Mouse (Mus musculus): ENCODE measurements at regions not wholly inside any gene's neighbourhood (a gene's known extent, or its start where the extent isn't known, plus 50 kb on each side); places are given as distances from the start of the nearest gene placed in this dataset.

DNA sequence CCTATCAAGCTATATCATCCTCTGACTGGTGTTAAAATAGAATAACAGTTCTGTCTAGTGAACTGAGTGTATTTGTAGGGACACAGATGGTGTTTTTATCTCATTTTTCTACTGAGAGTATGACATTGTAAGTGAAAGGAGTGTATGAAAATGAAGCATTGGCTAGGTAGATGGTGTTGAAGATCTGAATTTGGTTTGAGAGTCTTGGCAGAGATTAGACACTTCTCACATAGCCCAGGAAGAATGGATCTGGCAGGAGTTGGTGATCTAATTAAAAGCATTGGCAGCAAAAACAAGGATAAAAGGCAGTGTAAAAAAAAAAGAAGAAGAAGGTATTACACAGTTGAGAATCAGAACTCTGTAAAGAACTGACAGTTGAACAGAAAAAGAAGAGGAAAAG is 900.4 kb upstream of the Pabpc4l start:
- DNase-seq = no peak

DNA sequence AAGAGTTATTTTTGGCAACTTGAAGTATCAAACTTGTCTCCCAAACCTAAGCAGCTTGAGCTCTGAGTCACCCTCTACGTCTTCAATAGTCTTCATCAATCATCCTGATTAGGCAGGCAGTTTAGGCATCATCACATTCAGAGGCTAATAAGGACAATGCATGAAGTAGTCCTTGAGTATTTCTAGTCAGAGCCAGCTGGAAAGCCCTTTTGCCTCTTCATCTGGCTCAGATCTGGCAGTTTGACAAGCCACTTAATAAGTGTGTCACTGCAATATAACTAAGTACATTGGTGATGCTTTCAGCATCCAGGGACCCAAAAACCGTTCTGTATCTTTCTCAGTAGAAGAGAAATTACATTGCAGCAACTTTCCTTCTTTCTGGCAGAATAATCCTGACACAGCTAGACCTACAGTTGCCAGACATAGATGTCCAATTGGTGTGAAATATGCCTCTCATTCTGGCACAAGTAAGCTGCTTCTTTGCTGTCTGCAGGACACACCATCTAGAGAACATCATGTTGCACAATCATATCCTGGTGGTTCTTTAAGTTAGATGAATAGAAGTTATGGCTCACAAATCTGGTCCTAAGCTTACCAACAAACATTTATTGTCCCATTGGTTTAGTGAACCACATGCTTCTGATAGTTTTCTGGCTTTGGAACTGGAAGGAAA is 868.5 kb upstream of the Pabpc4l start:
- DNase-seq = no peak

DNA sequence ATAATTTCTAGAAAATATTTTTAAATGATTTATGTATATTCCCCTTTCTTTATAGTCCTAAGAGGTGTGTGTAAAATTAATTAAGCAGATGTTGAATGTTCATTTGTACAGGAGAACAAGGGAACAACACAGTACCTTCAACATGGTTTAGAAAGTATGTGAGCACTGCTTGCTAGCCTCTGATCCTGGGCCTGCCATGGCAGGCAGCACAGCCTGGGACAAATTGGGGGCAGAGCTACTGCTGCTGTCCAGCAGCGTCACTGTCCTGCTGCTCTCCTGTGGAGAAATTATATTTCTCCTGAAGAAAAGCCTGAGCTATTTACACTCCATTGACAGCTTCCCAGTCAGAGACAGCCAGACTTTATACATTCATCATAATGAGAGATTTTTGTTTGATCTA is 833.8 kb upstream of the Pabpc4l start:
- no peak for DNase-seq

DNA sequence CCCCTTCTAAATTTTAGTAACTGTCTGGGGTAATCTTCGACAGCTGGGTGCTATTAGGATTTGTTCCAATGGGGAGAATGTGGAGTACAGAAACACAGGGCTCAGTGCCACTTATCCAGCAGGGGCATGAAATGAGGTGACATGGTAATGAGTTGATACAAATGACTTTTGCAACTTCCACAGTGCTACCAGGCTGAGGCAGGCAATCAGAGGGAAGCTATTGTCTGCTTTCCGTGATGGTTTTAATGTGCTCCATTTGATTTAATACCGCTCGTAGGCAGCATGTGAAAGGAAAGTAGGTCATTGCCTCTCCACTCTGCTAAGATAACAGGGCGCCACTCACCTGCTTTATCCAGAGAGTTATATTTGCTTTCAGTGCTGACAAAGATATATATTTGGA is 832.3 kb upstream of the Pabpc4l start:
- peak; percentile 1 for DNase-seq

DNA sequence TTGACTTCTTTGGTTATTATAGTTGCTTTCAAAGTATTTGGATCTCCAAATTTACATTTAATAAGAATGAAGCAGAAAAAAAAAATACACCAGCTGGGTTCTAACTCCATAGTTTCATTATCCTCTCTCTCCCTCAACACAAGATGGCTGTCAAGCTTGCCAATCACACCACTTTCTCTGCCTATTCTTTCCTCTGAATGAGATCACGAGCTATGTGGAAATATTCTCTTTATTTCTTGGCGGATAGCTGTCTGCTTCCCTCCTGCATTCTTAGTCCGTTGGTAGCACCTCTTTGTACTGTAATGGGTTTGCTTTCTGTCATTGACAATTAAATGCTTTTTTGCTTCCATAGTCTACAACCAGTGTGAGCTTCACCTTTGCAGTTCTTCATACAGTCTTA is 793.0 kb upstream of the Pabpc4l start:
- no peak for DNase-seq

DNA sequence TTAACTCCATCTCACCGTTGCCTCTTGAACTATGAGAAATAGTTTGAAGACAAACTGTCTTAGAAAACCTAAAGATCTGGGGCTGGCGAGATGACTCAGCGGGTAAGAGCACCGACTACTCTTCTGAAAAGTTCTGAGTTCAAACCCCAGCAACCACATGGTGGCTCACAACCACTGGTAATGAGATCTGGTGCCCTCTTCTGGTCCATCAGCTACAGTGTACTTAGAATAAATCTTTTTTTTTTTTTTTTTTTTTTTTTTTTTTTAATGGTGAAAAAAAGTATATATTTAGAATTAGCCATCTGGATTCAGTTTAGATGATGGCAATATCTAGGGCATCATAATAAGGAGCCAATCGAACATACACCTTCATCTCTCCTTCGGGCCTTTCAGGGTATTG is 782.2 kb upstream of the Pabpc4l start:
- no peak for DNase-seq

DNA sequence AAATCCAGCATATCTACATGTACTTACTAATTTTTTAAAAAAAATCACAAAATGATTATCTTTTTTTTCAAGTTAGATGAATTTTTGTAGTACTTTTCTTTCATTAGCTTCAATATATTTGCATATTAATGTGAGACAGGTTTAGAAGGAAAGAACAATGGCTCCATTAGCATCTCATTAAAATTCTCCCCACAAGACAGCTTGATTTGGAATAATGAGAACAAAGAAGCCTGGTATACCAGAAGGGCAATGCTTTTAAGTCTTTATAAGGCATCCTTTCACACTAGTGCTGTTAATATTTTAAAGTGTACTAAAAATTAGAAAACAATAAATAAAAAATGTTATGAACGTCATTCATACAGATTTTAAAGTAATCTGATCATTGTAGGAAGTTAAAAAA is 770.6 kb upstream of the Pabpc4l start:
- no peak for DNase-seq

DNA sequence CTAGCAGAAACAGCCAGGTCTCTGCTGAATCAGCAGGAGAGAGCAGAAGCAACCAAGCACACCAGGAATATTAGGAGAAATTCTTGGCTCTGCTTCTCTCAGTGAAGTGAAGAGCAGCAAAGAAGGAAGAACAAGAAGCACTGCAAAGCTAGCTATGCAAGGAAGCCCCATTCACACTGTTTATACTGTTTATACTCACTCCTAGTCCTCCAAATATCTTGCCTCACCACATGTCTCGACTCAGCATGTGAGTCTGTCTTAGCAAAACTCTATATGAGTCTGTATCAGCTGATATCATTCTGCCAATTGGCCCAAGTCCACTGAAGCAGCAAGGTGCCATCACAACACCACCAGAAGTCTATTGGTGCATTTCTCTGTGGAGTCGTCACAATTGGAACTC is 765.1 kb upstream of the Pabpc4l start:
- no peak for DNase-seq

DNA sequence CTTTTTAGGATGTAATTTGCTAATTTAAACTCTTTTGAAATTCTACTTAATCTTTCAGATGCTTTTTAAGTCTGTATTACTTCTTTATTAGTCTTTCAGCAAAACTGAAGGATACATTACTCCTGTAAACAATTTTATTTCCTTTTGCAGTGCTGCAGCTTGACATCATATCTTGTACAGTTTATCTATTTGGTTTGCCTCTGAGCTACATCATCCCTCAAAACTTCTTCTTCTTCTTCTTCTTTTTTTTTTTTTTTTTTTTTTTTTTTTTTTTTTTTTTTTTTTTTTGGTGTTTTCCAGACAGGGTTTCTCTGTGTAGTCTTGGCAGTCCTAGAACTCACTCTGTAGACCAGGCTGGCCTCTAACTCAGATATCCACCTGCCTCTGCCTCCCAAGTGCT is 749.6 kb upstream of the Pabpc4l start:
- no peak for DNase-seq

DNA sequence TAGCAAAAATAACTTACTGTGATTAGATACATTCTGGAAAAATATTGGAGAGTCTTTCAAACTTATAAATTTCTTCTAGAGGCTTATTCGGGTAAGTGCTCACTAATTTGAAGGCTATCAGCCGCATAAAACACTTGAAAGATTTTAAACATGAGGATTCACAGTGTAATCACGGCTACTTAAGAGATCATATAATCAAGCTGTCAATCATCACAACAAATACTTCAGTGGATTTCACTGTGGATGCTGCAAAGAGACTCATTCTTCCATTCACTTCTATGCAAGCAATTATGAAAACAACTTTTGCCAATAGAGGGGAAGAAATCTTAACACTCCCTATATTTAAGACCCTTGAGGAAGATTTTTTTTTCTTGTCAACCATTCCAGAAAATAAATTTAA is 736.2 kb upstream of the Pabpc4l start:
- DNase-seq = no peak

DNA sequence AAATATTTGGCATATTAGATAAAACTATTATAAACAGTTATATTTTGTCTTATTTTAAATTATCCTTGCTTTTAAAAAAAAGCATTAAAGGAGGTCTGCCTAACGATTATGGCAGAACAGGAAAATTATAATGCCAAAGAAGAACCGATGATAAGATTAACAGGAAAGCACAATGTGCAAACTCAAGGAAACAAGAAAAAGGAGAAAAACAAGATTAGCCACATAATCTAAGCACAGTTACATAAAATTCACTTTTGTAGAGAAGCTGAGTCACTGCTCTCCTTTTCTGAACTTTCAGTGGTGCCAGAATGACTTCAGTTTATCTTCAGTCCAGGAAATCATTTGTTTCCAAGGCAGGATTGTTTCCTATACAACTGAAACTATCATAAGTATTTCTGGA is 734.7 kb upstream of the Pabpc4l start:
- DNase-seq = no peak

DNA sequence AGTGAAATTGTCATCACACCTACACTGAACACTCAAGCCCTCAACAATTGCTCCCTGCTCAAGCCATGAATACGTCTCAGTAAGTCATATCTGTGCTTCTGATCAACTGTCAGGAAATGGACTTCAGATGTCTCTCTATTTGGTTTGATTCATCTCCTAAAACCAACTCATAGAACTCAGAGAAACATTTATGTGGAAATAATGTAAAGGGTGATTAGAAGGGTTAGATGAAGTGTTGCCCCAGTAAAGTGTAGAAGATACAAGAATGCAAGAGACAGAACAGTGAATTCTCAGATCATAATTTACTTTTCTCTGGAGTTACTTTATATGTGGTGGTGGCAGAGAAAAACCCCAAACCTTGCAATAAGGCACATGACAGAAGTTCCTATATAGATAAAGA is 732.4 kb upstream of the Pabpc4l start:
- DNase-seq = no peak

Data from adrenal gland, postnatal 10 days (tissue).